Mouse (Mus musculus) mature B cell (primary cell): ENCODE results near the gene Mcrip2.

Experiments used
- in situ Hi-C: fragments of 300-500 bp; cut with MboI; formaldehyde crosslinking; loops from 2 replicates; pipeline ENCODE4 v1.14.3; 2019

Gene Mcrip2

GRCm38 (mm10) chr17:25868601-25869191 is at the start of gene Mcrip2:
Mcrip2 (minus strand) TSS chr17:25868764.
- in situ Hi-C loops, result no loop called here

- in situ Hi-C loops, result no loop called here
Measured at GRCm38 (mm10) chr17:25918037-25918750, 49.6 kb upstream of the Mcrip2 start.

DNA sequence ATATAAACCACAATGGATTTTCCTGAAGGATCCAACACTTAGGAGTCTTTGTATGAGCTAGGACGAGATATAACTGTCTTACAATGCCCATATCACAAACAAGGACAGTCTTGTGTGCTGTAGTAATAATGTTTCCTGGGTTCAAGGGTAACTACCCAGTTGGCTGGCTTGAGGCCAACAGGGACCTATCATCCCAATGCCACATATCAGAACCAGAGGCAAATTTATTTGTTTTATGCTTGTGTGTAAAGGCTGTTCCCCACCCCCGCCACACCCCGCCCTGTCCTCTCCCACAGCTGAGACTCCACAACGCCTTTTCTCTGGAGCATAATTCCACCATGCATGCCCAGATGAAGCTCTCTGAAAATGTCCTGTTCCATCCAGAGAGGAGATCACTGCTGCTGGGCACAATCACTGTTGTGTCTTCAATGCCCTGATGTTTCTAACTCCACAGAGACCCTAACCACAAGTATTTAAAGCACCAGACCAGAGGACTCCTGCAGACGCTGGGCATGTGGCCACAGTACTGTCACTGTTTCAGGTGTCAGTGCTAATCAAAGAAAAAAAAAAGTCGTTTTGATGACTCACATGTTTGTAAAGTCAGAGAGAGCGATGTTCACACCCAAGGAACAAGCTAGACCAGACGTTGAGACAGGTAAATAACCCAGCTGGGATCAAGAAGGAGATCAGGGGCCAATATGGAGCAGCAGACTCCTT is 48.5 kb upstream of the Mcrip2 start:
- in situ Hi-C loops, result no loop called here

- in situ Hi-C loops, result no loop called here
Measured at GRCm38 (mm10) chr17:25914295-25914694, 45.7 kb upstream of the Mcrip2 start.

DNA sequence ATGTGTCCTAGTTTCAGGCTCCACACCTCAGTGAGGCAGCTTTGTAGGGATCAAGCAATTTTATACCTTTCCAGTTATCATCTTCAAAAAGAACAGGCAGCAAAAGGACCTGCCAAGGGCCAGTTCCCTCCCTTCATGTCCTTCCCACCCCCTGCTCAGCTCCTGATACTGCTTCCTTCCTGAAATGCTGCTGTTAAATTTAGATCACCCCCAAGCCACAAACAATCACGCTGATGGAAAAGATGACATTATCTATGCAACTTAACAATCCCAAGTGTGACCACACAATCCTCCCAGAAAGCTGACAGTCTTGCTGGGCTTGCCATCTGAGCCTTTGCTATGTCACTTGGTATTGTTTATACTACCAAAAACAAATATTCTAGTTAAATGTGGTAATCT is 45.3 kb upstream of the Mcrip2 start:
- in situ Hi-C loops, result no loop called here

DNA sequence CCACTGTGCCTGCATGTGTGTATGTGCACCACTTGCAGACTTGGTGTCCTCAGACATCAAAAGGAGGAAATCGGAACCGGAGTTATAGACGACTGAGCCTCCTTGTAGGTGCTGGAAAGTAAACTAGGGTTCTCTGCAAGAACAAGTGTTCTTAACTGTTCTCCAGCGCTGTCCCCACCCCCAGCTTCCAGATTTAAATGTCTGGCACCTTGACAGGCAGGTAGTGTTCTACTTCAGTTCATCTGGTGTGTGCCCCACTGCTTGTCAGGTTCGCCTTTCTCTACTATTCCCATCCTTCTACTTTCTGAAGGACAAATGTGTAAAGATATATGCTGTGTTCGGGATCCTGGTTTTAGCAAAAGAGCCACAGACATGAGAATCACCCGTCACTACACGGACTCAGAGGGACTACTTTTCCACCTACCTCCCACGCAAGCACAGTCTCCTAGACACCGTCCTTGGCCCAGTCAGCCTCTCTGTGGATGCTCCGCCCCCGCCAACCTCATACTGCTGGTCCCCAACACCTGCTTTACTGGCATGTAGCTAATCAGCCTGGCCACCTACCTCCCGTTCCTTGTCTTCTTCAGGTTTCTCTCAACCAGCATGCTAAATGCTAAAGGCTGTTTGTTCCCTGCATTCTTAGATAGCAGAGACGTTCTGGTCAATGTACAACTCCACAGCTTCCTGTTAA is 44.8 kb upstream of the Mcrip2 start:
- in situ Hi-C loops, result no loop called here

GRCm38 (mm10) chr17:25911816-25912215 is 43.3 kb upstream of the Mcrip2 start:
- in situ Hi-C loops, result no loop called here

DNA sequence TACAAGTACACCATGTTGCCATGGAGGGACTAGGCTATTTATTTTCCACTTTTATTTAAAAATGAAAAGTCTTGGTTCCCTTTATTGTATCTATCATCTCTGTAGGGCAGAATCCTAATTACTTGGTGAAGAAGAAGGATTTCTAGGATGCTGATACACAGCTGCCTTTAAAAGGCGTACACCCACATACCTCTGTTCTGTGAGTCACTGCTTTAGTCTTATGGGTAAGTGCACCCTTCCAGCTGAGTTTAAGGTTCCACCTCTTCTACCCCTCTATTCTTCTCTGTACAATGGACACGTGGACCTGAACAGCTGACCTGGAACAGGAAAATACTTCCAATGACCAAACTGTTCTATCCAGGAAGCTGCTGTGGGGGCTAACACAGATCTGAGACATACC is 39.1 kb upstream of the Mcrip2 start:
- in situ Hi-C loops, result no loop called here

DNA sequence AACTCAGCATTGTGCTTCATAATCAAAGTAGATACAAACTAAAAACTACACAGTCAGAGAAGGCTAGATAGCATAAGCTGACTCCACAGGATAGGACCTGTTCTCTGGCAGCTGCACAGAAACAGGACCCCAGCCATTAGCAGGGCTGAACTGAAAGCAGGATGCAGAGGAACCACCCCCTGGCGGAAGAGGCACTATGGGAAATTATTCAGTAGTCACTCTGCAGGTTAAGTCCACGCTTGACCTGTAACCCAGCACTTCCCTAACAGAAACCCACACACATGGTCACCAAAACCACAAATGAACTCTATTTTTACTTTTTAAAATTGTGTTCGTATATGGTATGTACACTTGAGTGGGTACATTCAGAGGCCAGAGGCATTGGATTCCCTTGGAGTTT is 34.5 kb upstream of the Mcrip2 start:
- in situ Hi-C loops, result no loop called here

- in situ Hi-C loops, result no loop called here
Measured at GRCm38 (mm10) chr17:25900193-25900592, 31.6 kb upstream of the Mcrip2 start.

DNA sequence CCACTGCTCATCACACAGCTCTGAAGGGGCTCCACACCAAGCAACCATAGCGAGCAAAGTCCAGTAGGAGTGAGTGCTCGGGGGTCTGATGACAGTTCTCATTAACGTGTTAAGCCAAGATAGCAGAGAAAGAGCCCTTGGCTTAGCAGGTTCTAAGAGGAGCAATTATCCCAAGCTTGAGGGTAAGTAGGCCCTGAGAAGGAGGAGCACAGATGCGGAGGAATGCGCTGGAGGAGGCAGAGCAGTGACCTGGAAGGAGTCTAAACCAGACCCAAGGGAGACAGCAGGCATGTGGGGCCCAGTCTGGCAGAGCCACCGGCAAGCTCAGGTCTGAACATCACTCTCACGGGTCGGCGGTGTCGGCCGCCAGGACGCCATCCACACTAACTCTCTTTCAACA is 27.3 kb upstream of the Mcrip2 start:
- in situ Hi-C loops, result no loop called here

- in situ Hi-C loops, result no loop called here
Measured at GRCm38 (mm10) chr17:25895415-25895814, 26.9 kb upstream of the Mcrip2 start.

DNA sequence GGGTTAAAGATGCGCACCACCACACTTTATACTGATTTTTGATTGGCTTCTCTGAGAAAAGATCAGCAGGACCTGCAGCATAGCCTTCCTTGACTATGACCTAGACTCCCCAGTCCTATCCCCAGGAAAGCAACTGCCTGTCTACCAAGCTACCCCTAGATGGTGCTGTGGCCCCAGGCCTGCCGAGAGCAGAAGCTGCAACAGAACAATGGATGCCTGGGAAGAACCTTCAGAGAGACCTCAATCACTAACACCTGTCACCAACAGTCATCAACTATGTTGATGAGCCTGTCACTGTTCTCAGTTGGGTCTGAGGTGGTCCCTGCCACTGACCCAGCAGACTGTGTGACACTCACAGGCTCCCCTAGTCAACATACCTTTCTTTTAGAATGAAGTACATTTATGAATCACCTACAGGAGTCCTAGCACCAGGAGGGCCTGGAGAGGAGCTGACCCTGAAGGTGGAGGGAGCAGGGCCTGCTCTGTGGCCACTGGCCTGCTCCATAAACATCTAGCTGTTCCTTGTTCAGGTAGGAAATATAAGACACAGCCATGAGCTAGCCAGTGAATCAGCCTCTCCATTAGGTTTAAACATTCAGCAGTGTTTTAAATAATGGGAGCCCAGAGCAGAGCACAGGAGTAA is 25.5 kb upstream of the Mcrip2 start:
- in situ Hi-C loops, result loop anchor here (5.0 kb wide), 1 partner anchor 118 kb away; no protein-coding TSS in a partner anchor

GRCm38 (mm10) chr17:25888837-25889236 is 20.3 kb upstream of the Mcrip2 start:
- in situ Hi-C loops, result no loop called here

DNA sequence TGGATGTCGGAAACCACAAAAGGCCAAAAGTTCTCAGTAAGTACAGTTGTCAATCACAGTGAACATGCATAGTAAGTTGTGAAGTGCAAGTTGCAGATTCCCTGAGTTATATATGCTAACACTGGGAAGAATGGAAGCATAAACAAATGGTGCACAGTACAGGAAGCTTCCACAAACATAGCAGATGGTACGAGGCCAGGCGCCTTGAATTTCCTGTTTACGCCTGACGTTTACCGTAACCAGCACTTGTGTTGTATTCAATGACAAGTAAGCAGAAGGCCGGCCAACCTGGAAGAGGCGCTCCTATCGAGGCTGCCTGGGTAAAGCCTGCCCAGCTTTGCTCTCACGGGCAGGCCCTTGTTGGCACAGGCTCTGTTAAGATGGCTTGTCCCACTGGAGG is 18.9 kb upstream of the Mcrip2 start:
- in situ Hi-C loops, result no loop called here

GRCm38 (mm10) chr17:25886806-25887205 is 18.2 kb upstream of the Mcrip2 start:
- in situ Hi-C loops, result no loop called here

GRCm38 (mm10) chr17:25885636-25886035 is 17.1 kb upstream of the Mcrip2 start:
- in situ Hi-C loops, result no loop called here

GRCm38 (mm10) chr17:25883824-25884223 is 15.3 kb upstream of the Mcrip2 start:
- in situ Hi-C loops, result no loop called here

DNA sequence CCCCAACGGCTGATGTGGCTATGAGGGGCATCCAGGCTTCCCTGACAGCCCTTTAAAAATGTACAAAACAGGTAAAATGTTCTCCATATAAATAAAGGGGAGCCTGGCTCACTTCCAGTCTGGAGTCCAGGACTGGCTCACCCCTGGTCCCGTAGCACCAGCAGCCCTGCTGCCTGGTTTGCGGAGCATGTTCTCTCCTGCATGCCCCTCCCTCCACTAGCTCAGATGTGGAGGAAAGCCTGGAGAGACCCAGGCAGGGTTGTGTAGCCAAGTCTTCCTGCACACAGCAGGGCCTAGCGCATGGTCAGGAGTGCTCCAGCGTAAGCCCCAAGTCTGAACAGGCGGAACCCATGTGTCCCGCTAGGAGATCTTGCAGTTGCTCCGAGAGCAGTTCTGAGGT is 14.7 kb upstream of the Mcrip2 start:
- in situ Hi-C loops, result no loop called here

DNA sequence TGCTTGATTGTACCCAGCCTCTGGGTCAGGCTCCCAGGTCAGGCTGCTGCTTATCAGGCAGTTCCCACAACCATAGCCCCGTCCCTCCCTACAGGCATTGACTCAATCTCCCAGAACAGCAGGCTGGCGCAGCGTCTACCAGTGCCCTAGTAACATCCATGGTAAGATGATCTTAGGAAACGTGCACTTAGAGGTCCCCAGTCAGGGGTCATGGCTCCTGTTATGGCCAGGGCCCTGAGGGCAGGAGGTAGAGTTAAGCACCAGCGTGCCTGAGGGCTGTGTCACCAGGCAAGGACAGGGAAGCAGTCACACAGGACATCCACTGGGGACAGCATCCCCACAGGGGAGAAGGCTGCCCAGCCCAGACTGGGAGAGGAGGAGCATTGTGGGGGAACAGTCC is 13.7 kb upstream of the Mcrip2 start:
- in situ Hi-C loops, result no loop called here

GRCm38 (mm10) chr17:25881691-25882090 is 13.1 kb upstream of the Mcrip2 start:
- in situ Hi-C loops, result no loop called here
